Mouse (Mus musculus) gastrocnemius, postnatal 36 days (tissue): ENCODE data around the gene Atmin. TPM values are rescaled to one million over a fixed set of nuclear protein-coding genes. Genes with fewer than 3 reads are reported as not detected.
A peak's percentile ranks its signal among the peaks of the same experiment; 100 is the strongest.

Experiments used
- DNase-seq, 2 experiments: peaks; one replicate each; pipeline ENCODE4 v3.0.0; 2022
- intact Hi-C: fragments of 180-260 bp; cut with DNase I; formaldehyde crosslinking; loops from one replicate; pipeline ENCODE4 v1.15.1; 2025
- long read RNA-seq, 2 experiments: library from polyadenylated mRNA; stranded (forward); transcript quantifications; one replicate each; pipeline ENCODE4 v2.0.0; 2021
- total RNA-seq, 2 experiments: library from RNA; stranded (reverse); gene quantifications; 2 replicates each; pipeline ENCODE4 v1.2.3; 2021

Atmin gene
- total RNA-seq, result 10 to 100 TPM; 16.9 to 18.9 TPM
- long read RNA-seq, experiment 1, full-length matches to known transcripts, result 5 of 14 reads
- long read RNA-seq, experiment 1, partial matches to known transcripts, result 0 of 14 reads
- long read RNA-seq, experiment 1, other reads (novel, unspliced or antisense), result 9 of 14 reads
- long read RNA-seq, experiment 2, full-length matches to known transcripts, result 8 of 17 reads
- long read RNA-seq, experiment 2, partial matches to known transcripts, result 0 of 17 reads
- long read RNA-seq, experiment 2, other reads (novel, unspliced or antisense), result 9 of 17 reads

- peak; percentile 74 to 82 for DNase-seq
- intact Hi-C loops, result loop anchor here (5.0 kb wide), 1 partner anchor 34 kb away; the partner anchor contains the start of gene 1700030J22Rik
Measured at GRCm38 (mm10) chr8:116943161-116943554, at the start of gene Atmin. TSS of gene Atmin (plus strand) at chr8:116943393.

GRCm38 (mm10) chr8:116893938-116894337, 49.3 kb upstream of the Atmin start:
- no peak for DNase-seq
- intact Hi-C loops, result no loop called here

GRCm38 (mm10) chr8:116895521-116895920, 47.7 kb upstream of the Atmin start:
- intact Hi-C loops, result no loop called here
- DNase-seq, result no peak

- intact Hi-C loops, result no loop called here
- no peak for DNase-seq
Measured at GRCm38 (mm10) chr8:116904736-116905135, 38.5 kb upstream of the Atmin start.

GRCm38 (mm10) chr8:116905252-116905651, 37.9 kb upstream of the Atmin start:
- DNase-seq, result no peak
- intact Hi-C loops, result no loop called here

- intact Hi-C loops, result no loop called here
- DNase-seq, result no peak
Measured at GRCm38 (mm10) chr8:116905836-116906235, 37.4 kb upstream of the Atmin start.

GRCm38 (mm10) chr8:116921005-116921336, 22.2 kb upstream of the Atmin start:
- intact Hi-C loops, result loop anchor here (2.0 kb wide), 1 partner anchor 58 kb away; the partner anchor contains the start of gene 1700030J22Rik
- DNase-seq, result peak in 1 of 2 experiments; percentile 12

GRCm38 (mm10) chr8:116921337-116922059, 21.7 kb upstream of the Atmin start, which contains the start of the genes Cmc2 and Cenpn:
TSS of gene Cmc2 (minus strand) at chr8:116921455.
TSS of gene Cenpn (plus strand) at chr8:116921730.
- intact Hi-C loops, result loop anchor here (2.0 kb wide), 1 partner anchor 57 kb away; the partner anchor contains the start of gene 1700030J22Rik
- DNase-seq, result peak; percentile 89 to 93

- no peak for DNase-seq
- intact Hi-C loops, result no loop called here
Measured at GRCm38 (mm10) chr8:116922060-116922757, 21.0 kb upstream of the Atmin start.

GRCm38 (mm10) chr8:116923526-116923925, 19.7 kb upstream of the Atmin start:
- no peak for DNase-seq
- intact Hi-C loops, result no loop called here

GRCm38 (mm10) chr8:116927880-116928279, 15.3 kb upstream of the Atmin start:
- intact Hi-C loops, result no loop called here
- no peak for DNase-seq

- intact Hi-C loops, result no loop called here
- DNase-seq, result no peak
Measured at GRCm38 (mm10) chr8:116928588-116928987, 14.6 kb upstream of the Atmin start.

GRCm38 (mm10) chr8:116934976-116935375, 8.2 kb upstream of the Atmin start:
- no peak for DNase-seq
- intact Hi-C loops, result no loop called here

GRCm38 (mm10) chr8:116935506-116935905, 7.7 kb upstream of the Atmin start:
- no peak for DNase-seq
- intact Hi-C loops, result no loop called here

- DNase-seq, result no peak
- intact Hi-C loops, result loop anchor here (5.0 kb wide), 1 partner anchor 35 kb away; the partner anchor contains the start of gene 1700030J22Rik
Measured at GRCm38 (mm10) chr8:116942284-116943058, 722 bp upstream of the Atmin start.

GRCm38 (mm10) chr8:116943555-116944384, 577 bp downstream of the Atmin start:
- intact Hi-C loops, result loop anchor here (5.0 kb wide), 1 partner anchor 34 kb away; the partner anchor contains the start of gene 1700030J22Rik
- peak in 1 of 2 experiments; percentile 18 for DNase-seq

- DNase-seq, result no peak
- intact Hi-C loops, result loop anchor here (5.0 kb wide), 1 partner anchor 33 kb away; the partner anchor contains the start of gene 1700030J22Rik
Measured at GRCm38 (mm10) chr8:116944385-116944696, 1.1 kb downstream of the Atmin start.

GRCm38 (mm10) chr8:116945169-116945910, 2.1 kb downstream of the Atmin start:
- DNase-seq, result no peak
- intact Hi-C loops, result no loop called here
